Mouse (Mus musculus) hindbrain, embryonic 11.5 days (tissue): ENCODE measurements around the gene Tiam1. TPM values are rescaled to one million over a fixed set of nuclear protein-coding genes. Genes with fewer than 3 reads are reported as not detected.

Source experiments
- ATAC-seq: fragments of 200-750 bp; cut with Nextera tagmentation; 2 replicates; pipeline ENCODE4 v1.8.0; 2017; ENCODE audit warnings: mild to moderate bottlenecking, moderate TSS enrichment, moderate library complexity; ENCODE audit not compliant: low FRiP score
- DNase-seq: peaks from one replicate; pipeline ENCODE4 v3.0.0-alpha.2; 2015; ENCODE audit warnings: low spot score
- H3K27ac ChIP-seq: fragments of 300-500 bp; sonication (generic); 2 replicates; pipeline ENCODE4 v1.5.1; 2014; ENCODE audit warnings: mild to moderate bottlenecking, low read depth, low read length
- H3K27me3 ChIP-seq: fragments of 300-500 bp; sonication (generic); 2 replicates; pipeline ENCODE4 v1.6.1; 2014; ENCODE audit warnings: mild to moderate bottlenecking, low read length, moderate library complexity, mixed read lengths; ENCODE audit not compliant: control insufficient read depth, insufficient read depth
- H3K36me3 ChIP-seq: fragments of 300-500 bp; sonication (generic); 2 replicates; pipeline ENCODE4 v1.6.1; 2014; ENCODE audit warnings: mild to moderate bottlenecking, low read length, moderate library complexity, mixed read lengths; ENCODE audit not compliant: control insufficient read depth, insufficient read depth
- H3K4me1 ChIP-seq: fragments of 300-500 bp; sonication (generic); replicated peaks from 2 replicates; pipeline ENCODE4 v1.6.1; 2014; ENCODE audit warnings: low read length, mixed read lengths; ENCODE audit not compliant: control insufficient read depth, insufficient read depth
- H3K4me2 ChIP-seq: fragments of 300-500 bp; sonication (generic); replicated peaks from 2 replicates; pipeline ENCODE4 v1.6.1; 2014; ENCODE audit warnings: mild to moderate bottlenecking, low read depth, low read length
- H3K4me3 ChIP-seq: fragments of 300-500 bp; sonication (generic); 2 replicates; pipeline ENCODE4 v1.5.1; 2014; ENCODE audit warnings: low read depth, low read length
- H3K9ac ChIP-seq: fragments of 300-500 bp; sonication (generic); 2 replicates; pipeline ENCODE4 v1.6.1; 2014; ENCODE audit warnings: low read depth, low read length
- H3K9me3 ChIP-seq: fragments of 300-500 bp; sonication (generic); 2 replicates; pipeline ENCODE4 v1.6.1; 2016; ENCODE audit warnings: low read length; ENCODE audit not compliant: control insufficient read depth
- WGBS: fragments of 180-500 bp; shearing (Covaris S2); extraction: QIAGEN DNeasy Blood & Tissue Kit; methylation state at CpG from one replicate; pipeline ENCODE4 v1.1.7; 2014; 5-methylcytosine and 5-hydroxymethylcytosine counted together
- polyA plus RNA-seq: library from polyadenylated mRNA; unstranded; fragments of >200 nt; fragmentation: Nextera tagmentation; extraction: Ambion mirVana; gene quantifications from 2 replicates; pipeline ENCODE4 v1.2.1, GENCODE M21; 2014

Tiam1 gene
- polyA plus RNA-seq, 1 experiment from 2014 or later, result 27.6 TPM

DNA sequence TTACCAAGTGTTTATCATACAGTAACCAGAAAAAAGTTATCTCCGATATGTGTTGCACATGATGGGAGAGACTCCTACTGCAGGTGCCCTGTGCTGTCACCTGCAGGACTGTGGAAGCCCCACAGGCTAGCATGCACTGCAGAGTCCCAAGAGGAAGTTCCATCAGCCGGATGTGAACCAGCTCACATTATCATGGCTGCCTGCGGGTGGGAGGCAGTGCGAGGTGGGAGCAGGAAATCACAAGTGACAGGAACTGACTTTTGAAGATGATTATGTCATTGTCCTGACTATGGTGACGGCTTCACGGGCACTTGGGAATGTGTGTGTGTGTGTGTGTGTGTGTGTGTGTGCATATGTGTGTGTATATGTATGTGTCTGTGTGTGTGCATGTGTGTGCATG is 333.2 kb downstream of the Tiam1 start:
- no peaks in the 10 kb centered on the region for H3K4me1 ChIP-seq
- H3K4me2 ChIP-seq, result no peak overlapping the region
- WGBS, result 90% methylated on average over 6 of the region's 6 CpGs
- ATAC-seq (no peak), DNase-seq (no peak)
- H3K4me3 ChIP-seq, result no peak overlapping the region
- no peaks in the 10 kb centered on the region for H3K27me3 ChIP-seq
- H3K9ac ChIP-seq, result no peak overlapping the region
- H3K27ac ChIP-seq, result no peak overlapping the region
- H3K9me3 ChIP-seq, result no peaks in the 10 kb centered on the region
- H3K36me3 ChIP-seq, result no peaks in the 10 kb centered on the region

DNA sequence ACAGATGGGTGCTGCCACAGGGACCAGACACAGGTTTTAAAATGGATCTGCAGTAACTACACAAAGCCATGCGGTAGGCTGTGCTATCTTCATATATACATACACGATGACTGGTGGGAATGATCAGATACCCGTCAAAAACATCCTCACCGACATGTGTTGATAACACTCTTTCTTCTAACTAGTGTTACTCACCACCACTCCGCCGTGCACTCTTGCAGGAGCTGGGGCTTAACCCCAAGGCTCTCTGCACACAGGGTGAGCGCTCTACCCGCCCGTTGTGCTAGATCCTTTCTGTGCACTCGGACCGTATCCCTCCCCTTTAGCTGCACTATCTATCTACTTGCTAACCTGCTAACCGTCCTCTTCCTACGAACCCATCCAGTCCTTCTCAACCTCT is 335.4 kb downstream of the Tiam1 start:
- H3K4me2 ChIP-seq, result no peak overlapping the region
- no peaks in the 10 kb centered on the region for H3K9me3 ChIP-seq
- DNase-seq (no peak), ATAC-seq (no peak)
- no peaks in the 10 kb centered on the region for H3K36me3 ChIP-seq
- WGBS, result 86% methylated on average over 13 of the region's 13 CpGs
- H3K27me3 ChIP-seq, result no peaks in the 10 kb centered on the region
- no peak overlapping the region for H3K4me3 ChIP-seq
- H3K27ac ChIP-seq, result no peak overlapping the region
- no peak overlapping the region for H3K9ac ChIP-seq
- H3K4me1 ChIP-seq, result no peaks in the 10 kb centered on the region

DNA sequence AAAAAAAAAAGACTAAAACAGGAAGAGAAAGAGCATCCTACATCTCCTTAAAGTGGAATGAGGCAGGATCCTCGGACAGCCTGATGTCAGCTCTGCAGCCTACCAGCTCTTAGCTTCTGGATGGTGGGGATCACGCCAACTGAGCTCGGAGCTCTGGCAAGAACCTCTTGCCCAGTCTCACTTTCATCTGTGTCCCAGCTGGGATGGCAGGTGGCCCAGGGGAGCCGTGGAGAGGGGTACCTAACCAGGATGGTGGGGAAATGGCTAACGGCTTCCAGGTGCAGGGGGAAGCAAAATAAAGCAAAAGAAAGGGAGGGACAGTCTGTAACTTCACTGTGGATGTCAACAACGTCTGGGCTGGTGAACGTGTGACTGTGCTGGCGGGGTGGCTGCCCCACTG is 337.6 kb downstream of the Tiam1 start:
- no peaks in the 10 kb centered on the region for H3K27me3 ChIP-seq
- no peaks in the 10 kb centered on the region for H3K36me3 ChIP-seq
- H3K4me3 ChIP-seq, result no peak overlapping the region
- no peaks in the 10 kb centered on the region for H3K9me3 ChIP-seq
- no peak overlapping the region for H3K4me2 ChIP-seq
- no peak overlapping the region for H3K27ac ChIP-seq
- ATAC-seq, result no peak
- H3K4me1 ChIP-seq, result no peaks in the 10 kb centered on the region
- 79% methylated on average over 8 of the region's 8 CpGs for WGBS
- DNase-seq, result no peak
- H3K9ac ChIP-seq, result no peak overlapping the region

DNA sequence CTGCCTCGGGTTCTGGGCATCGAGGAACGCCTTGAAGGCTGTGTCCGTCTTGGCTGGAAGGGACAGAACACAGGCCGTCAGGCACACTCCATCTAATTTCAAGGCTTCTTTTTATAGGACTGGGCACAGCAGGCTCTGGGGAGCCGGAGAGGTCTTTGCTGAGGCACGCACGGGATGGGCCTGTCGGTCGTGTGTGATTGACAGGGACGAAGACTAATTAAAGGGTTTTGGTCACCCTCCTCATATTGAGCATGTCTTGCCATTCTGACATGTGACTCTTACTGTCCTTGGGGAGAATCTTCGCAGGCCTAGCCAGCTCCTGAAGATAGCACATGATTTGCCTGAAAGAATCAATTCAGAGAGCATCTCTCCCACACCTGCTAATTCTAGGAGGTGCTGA is 338.4 kb downstream of the Tiam1 start:
- WGBS, result 82% methylated on average over 12 of the region's 12 CpGs
- ATAC-seq, result peak; percentile 58
- Histone ChIP-seq H3K4me2 (no peak overlapping the region), H3K27ac (no peak overlapping the region), H3K36me3 (no peaks in the 10 kb centered on the region), H3K9me3 (no peaks in the 10 kb centered on the region), H3K4me1 (no peaks in the 10 kb centered on the region), H3K4me3 (no peak overlapping the region), H3K27me3 (no peaks in the 10 kb centered on the region), H3K9ac (no peak overlapping the region)
- no peak for DNase-seq

DNA sequence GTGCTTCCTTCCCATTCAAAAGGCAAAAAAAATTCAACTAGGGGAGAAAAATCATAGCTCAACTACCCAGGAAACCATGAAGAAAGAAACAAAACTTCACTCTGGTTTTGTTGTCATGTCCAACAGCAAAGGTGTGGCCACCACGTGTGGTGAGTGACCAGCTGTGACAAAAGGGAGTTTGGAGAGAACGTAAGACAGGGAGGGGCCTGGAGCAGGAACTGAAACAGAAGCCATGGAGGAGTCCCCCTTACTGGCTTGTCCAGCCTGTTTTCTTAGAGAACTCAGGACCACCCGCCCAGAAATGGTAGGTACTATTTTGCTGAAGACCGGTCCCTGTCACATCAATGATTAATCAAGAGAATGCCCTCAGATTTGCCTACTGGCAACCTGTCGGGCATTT is 342.1 kb downstream of the Tiam1 start:
- no peaks in the 10 kb centered on the region for H3K27me3 ChIP-seq
- H3K4me2 ChIP-seq, result no peak overlapping the region
- H3K4me3 ChIP-seq, result no peak overlapping the region
- no peaks in the 10 kb centered on the region for H3K4me1 ChIP-seq
- ATAC-seq, result no peak
- no peak overlapping the region for H3K9ac ChIP-seq
- H3K36me3 ChIP-seq, result no peaks in the 10 kb centered on the region
- no peak overlapping the region for H3K27ac ChIP-seq
- no peak for DNase-seq
- WGBS, result 82% methylated on average over 5 of the region's 5 CpGs
- no peaks in the 10 kb centered on the region for H3K9me3 ChIP-seq

DNA sequence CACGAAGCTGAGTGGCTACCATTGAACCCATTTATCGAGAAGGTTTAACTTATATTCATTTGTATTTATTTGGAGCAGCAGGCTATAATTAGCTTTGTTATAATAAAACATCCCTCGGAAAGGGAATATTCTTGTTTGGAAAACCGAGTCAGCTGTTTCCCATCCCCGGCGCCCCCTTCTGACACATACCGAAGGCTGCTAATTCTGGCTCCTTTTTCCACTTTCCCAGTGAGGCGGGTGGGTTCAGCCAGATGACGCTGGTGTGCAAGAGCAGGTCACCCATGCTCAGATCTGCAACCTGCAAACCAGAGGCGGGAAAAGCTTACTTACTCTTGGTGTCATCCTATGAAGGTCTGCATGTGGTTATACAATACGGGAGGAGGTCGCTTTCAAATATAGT is 343.8 kb downstream of the Tiam1 start:
- no peak overlapping the region for H3K4me2 ChIP-seq
- no peak overlapping the region for H3K4me3 ChIP-seq
- no peak for DNase-seq
- H3K9ac ChIP-seq, result no peak overlapping the region
- no peak overlapping the region for H3K27ac ChIP-seq
- no peaks in the 10 kb centered on the region for H3K4me1 ChIP-seq
- ATAC-seq, result no peak
- no peaks in the 10 kb centered on the region for H3K36me3 ChIP-seq
- no peaks in the 10 kb centered on the region for H3K9me3 ChIP-seq
- H3K27me3 ChIP-seq, result no peaks in the 10 kb centered on the region
- 89% methylated on average over 12 of the region's 12 CpGs for WGBS

DNA sequence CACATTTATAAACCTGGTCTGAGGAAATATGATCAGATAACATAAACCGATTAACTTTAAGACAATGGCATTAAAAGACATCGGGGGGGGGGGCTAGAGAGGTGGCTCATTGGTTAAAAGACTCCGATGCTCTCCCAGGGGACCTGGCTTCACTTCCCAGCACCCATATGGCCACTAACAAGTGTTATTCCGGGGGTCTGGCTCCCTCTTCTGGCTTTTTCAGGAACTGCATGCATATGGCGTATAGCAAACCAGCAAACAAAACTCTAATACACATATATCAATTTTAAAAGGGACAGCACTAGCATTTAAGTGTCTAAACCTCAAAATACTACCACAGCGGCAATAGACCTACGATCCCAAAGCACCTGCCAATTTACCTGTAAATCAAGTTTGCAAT is 347.0 kb downstream of the Tiam1 start:
- no peak overlapping the region for H3K4me3 ChIP-seq
- 93% methylated on average over 7 of the region's 7 CpGs for WGBS
- H3K4me2 ChIP-seq, result no peak overlapping the region
- no peaks in the 10 kb centered on the region for H3K9me3 ChIP-seq
- ATAC-seq, result no peak
- H3K27ac ChIP-seq, result no peak overlapping the region
- no peaks in the 10 kb centered on the region for H3K27me3 ChIP-seq
- H3K9ac ChIP-seq, result no peak overlapping the region
- H3K36me3 ChIP-seq, result peaks cover 3% of the 10 kb centered on the region; the same call in 1 of the 2 replicates
- H3K4me1 ChIP-seq, result no peaks in the 10 kb centered on the region
- no peak for DNase-seq

DNA sequence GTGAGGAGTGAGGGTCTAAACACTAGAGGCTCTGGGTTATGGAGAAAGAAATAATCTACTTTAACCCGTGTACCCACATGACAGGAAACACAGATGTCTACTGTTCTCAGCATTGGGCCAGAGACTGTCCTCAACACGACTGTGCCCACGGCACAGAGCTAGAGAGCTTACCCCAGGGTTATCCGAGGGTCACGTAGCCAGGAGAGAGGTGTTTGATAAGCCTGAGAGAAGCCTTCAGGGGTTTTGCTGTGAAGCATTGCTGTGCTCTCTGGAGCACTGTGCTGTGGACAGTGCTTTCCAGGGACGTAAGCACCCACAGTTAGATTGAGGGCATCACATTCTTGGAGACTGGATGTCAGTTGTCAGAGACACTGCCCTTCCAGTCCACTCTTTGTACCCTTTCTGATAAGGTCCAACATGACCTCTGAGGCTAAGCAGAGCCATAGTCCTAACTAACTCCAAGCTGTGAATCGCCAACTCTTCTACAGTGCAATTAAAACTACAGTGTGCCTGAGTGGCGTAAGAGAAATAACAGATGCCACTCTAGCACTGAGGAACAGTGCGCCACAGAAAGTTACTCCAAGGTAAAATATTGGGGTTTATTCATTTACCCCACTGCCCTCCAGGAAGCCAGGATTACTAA is 353.7 kb downstream of the Tiam1 start:
- WGBS, result 87% methylated on average over 9 of the region's 9 CpGs
- Histone ChIP-seq H3K27ac (no peak overlapping the region), H3K36me3 (peaks cover 6% of the 10 kb centered on the region; the same call in 1 of the 2 replicates), H3K4me3 (no peak overlapping the region), H3K27me3 (no peaks in the 10 kb centered on the region), H3K4me1 (no peaks in the 10 kb centered on the region), H3K4me2 (no peak overlapping the region), H3K9ac (no peak overlapping the region), H3K9me3 (no peaks in the 10 kb centered on the region)
- DNase-seq (no peak), ATAC-seq (no peak)

DNA sequence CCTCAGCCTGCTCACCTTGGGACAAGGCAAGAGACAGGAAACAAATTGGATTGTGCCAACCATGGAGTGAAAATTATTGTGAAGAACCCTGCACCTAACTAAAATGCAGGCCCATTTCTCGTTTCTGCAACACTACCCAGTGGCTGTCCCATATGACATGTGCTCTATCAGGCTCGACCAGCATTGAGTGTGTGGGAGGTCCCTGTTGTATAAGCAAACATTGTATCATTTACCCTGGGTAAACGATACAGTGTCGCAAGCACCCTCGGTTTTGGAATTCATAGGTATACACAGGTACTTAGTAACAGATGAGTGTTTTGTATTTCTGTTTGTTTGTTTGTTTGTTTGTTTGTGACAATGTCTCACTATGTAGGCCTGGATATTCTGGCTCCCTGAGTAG is 357.8 kb downstream of the Tiam1 start:
- H3K27ac ChIP-seq, result no peak overlapping the region
- H3K27me3 ChIP-seq, result no peaks in the 10 kb centered on the region
- H3K9me3 ChIP-seq, result no peaks in the 10 kb centered on the region
- DNase-seq, result no peak
- 87% methylated on average over 5 of the region's 5 CpGs for WGBS
- H3K4me2 ChIP-seq, result no peak overlapping the region
- peaks cover 5% of the 10 kb centered on the region; the same call in 1 of the 2 replicates for H3K36me3 ChIP-seq
- H3K9ac ChIP-seq, result no peak overlapping the region
- no peak overlapping the region for H3K4me3 ChIP-seq
- no peak for ATAC-seq
- H3K4me1 ChIP-seq, result no peaks in the 10 kb centered on the region
